Mouse (Mus musculus) ovary, adult 18-20 months (tissue): ENCODE measurements around the gene Sds.
"Not testable (repeated sequence)": the region's sequence is repeated elsewhere in the genome, so short reads cannot be mapped to it uniquely, and the experiment has no call there.

ENCODE experiments used
- DNase-seq: peaks from one replicate; pipeline ENCODE4 v3.0.0; 2022; ENCODE audit warnings: low spot score, mixed read lengths

Sds gene

GRCm38 (mm10) chr5:120492437-120492836 is 16.1 kb downstream of the Sds start:
- DNase-seq: no peak

DNA sequence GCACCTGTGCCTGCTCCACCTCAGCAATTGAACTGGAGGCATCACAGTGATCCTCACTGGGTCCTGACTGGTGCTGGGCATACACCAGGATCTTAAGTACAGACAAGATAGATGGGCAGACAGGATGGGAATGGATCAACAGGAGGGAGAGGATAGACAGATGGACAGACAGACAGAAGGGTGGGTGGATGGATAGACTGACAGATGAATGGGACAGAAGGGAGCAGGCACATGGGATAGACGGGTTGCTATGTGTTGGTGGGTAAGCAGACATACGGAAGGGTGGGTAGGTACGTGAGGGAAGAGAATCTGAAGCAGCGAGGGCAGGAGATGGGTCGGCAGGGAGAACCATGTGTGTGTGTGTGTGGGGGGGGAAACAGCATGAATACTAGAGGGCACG is 17.1 kb downstream of the Sds start:
- DNase-seq: no peak

GRCm38 (mm10) chr5:120493873-120494395 is 17.6 kb downstream of the Sds start:
- DNase-seq: no peak

- DNase-seq: no peak
Observed at GRCm38 (mm10) chr5:120495064-120495702, 18.9 kb downstream of the Sds start.

DNA sequence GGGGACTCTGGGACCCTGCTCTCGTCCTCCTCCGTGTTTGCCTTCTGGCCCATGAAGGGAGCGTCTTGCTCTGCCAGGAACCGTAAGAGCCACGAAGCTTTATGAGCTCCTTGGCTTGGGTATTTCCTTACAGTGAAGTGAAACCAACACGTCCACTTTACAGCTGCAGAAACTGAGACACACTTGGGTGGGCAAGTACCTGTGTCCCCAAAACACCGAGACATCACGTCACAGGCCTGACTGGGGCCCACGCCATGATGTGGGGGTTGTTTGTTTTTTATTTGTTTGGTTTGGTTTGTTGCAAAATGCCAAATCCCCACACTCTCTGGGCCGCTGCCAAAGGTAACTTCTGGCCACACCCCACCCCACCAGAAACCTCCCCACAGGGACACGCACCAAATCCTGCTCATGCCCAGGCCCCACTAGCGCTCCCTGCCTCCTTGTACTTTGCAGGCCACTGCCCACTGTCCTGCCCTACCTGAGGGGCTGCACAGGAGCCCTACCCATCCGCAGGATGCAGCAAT is 19.4 kb downstream of the Sds start:
- DNase-seq: no peak

- DNase-seq: no peak
Observed at GRCm38 (mm10) chr5:120497071-120497470, 20.7 kb downstream of the Sds start.

- DNase-seq: no peak
Observed at GRCm38 (mm10) chr5:120499202-120499601, 22.9 kb downstream of the Sds start.

- not testable (repeated sequence) for DNase-seq
Observed at GRCm38 (mm10) chr5:120500609-120501008, 24.3 kb downstream of the Sds start.

- DNase-seq: no peak
Observed at GRCm38 (mm10) chr5:120502147-120502621, 25.9 kb downstream of the Sds start.

DNA sequence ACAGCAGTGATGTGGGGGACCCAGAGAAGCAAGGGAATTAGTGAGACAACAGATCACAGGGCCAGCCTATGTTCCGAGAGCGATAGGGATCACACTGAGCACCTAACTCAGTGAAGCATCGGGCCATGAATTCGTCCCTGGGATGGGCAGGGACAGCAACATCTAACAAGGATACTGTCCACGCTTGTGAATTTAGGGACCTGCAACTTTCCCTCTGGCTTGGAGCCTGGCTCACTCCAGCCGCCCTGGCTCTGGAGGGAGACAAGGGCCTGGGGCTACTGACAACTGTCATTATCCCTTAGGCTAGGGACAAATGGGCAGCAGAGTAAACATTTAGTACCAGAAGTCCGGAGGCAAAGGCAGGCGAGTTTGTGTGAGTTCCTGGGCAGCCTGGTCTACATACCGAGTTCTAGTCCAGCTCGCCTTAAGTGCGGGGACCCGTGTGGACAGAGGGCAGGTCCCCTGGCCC is 26.4 kb downstream of the Sds start:
- DNase-seq: no peak

DNA sequence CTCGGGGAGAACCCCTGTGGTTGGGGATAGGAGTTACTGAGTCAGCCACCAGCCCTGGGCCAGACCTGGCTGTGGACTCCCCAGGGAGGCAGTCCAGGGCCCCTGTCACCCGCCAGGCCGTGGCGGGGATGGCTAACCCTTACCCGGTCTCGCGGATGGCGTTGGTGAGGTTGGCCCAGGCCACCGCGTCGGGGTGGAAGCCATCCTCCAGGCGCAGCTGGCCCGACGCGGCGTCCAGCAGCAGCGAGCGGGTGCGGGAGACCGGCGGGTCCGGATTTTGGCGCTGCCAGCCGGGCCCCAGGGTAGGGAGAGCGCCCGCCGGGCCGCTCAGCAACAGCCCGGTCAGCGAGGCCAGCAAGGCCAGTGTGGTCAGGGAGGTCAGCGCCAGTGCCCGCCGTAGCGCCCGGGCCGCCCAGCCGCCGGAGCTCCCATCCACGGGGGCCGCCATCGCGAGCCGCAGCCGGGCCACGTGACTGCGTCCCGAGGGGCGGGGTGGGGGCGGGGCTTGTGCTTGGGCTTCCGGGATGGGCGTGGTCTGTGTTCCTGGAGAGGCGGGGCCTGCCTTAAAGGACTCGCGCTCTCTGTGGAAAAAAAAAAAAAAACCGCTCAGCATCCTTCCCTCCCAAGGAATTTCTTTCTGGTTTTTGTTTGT is 26.9 kb downstream of the Sds start, which contains the start of gene Plbd2:
Gene Plbd2, minus strand, starts transcription at position 482 of the 652 bp plus-strand sequence.
- peak; percentile 58 for DNase-seq

DNA sequence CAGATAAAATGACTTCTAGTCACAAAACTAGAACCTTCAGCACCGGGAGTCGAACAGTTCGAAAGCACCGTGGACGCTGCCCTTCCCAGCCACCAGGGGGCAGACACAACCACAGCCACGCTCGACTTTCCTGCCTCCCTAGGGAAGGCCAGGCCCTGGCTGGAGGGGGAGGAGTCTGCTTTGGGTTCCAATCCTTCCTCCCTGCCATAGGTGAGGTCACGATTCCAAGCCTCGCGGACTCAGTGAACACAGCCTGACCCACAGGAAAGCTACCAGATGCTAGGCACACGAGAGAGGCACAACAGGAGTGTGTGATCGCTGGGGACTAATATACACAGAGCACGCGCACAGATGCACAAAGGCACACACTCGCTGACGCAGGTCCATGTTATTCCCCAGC is 29.0 kb downstream of the Sds start:
- peak; percentile 58 for DNase-seq

- no peak for DNase-seq
Observed at GRCm38 (mm10) chr5:120505781-120506180, 29.5 kb downstream of the Sds start.

- no peak for DNase-seq
Observed at GRCm38 (mm10) chr5:120506490-120506889, 30.2 kb downstream of the Sds start.

DNA sequence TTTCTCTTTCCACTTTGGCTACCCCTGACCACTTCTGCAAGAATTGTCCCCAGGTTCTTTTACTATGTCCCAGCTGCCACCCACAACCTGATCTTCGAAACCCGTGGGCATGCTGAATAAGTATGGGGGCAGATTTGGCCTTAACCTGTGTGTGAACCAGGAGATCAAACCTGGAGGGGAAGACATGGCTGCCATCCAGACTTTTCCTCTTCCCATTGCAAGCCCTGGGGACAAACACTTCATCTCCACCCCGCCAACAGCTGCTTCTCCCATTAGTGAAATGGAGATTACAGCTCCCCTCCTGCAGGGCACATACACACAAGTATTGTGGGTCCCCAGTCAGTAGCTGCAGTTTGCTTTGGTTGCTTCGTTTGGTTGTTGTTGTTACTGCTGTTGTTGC is 31.0 kb downstream of the Sds start:
- DNase-seq: no peak

DNA sequence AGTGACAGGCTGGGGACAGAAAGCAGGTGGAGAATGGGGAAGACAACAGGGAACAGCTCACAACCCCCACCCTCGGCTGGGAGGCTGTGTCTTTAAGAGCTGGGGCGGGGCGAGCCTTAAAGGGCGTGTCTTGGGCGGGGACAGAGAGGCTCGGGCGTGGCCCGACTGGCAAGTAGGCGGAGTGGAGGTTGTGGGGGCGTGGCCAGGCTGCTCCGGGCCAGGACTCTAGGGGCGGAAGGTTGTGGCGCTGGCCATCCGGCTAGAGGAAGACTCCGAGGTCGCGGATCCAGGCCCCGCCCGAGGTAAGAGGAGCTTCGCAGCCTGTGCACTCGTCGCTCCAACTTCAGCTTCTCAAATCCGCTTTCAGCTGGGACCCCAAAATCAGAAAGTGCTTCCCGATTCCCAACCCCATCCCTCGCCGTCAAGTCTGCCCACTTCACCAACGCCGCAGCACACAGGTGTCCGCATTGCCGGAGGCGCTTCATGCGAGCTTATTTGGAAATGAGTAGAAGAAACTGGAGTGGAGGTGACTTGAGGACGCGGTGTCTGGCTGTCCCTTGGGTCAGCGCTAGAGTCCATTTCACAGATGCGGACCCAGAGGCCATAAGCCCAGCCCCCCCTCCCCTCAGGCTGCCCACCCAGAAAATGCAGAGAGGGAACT is 34.8 kb downstream of the Sds start, which contains the start of gene Slc8b1:
Gene Slc8b1, plus strand, starts transcription at position 187 of the 661 bp plus-strand sequence.
- DNase-seq: peak; percentile 90

DNA sequence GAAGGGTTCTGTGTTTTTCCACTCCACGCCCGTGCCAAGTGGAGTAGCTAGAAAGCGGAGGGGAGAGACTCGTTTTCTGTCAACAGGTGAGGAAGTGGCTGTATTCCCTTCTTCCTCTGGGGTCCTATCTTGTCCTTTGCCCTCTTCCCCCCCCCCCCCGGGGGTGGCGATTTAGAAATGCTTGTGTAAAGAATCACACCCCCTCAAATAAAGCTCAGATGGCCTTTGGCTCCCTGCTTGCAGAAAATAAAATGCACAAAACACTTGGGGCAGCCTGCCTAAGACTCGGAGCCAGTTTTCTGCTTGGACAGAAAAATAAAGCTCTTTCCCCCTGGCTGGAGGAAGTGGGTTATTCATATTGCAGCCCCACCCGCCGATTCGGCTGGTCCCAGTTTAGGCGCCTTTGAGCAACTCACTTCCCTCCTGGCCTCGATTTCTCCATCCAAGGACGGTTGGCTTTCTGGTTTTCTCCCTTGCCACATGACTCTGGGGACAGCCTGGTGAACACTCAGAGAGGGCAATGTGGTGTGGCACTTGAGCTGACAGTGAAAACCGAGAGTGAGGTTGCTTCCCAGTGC is 35.4 kb downstream of the Sds start:
- DNase-seq: no peak

DNA sequence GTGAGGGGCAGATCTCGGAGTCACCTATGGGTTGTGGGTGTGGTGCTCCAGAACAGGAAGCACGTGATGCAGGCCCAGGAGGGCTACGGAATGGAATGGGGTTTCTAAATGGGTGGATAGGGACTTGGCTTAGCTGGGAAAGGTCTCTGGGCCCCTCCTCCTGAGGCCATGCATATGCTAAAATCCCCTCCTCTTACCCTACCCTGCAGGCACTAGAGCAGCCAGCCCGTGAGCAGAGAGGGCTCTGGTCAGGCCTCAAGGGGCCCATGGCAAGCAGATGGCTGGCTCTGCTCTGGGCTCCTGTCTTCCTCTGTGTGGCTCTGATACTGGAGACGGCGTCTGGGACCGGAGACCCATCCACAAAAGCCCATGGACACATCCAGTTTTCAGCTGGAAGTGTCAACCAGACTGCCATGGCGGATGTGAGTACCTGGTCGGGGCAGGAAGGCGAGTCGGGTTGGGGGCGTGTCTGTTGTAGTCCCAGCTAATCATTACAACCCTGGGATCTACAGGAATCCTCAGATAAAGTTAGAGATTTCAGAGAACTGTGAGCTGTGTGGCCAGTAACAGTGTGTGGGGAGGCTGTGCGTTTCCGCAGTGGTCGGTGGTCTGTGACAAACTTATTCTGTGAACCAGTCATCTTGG is 36.7 kb downstream of the Sds start:
- DNase-seq: no peak

DNA sequence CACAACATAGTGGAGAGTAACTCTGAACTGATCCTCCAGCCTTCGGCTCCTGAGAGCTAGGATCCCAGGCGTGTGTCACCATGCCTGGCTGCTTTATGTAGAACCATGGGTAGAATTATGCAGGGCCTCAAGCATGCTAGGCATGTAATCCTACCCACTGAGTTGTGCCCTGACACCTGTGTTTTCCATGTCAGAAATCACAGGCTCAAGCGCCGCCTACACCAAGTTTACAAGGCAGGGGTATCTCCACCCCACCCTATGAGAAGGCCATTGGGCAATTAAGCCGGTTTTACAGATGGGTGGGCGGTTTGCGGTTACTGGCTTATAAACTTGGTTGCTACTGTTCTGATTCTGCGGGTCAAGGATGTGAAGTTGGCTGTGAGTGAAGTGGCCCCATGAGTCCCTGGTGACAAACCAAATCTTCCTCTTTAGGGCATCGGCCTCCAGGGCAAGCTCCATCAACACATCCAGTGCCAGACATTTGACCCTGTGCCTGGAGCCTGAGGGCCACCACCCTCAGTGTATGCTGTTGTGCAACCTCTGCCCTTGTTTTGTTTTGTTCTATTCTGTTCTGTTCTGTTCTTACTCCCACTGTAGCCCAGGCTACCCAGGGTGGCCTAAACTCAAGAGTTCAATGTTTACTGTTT is 37.8 kb downstream of the Sds start:
- no peak for DNase-seq

DNA sequence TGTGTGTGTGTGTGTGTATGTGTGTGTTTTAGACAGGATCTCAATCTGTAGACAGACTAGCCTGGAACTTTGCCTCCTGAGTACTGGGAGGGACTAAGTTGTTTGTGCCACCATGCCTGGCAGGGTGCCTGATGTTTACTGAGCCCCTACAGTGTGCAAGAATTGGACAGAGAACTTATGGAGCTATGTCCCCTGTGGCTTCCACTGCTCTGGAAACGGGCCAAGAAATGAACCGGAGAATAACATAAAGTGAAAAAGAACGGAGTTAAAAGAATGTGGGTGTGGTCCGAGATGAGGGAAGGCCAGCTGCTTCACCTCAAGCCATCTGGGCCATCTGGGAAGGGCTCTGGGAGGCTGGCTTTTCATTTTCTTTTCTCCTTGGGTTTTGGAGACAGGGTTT is 38.4 kb downstream of the Sds start:
- DNase-seq: no peak

DNA sequence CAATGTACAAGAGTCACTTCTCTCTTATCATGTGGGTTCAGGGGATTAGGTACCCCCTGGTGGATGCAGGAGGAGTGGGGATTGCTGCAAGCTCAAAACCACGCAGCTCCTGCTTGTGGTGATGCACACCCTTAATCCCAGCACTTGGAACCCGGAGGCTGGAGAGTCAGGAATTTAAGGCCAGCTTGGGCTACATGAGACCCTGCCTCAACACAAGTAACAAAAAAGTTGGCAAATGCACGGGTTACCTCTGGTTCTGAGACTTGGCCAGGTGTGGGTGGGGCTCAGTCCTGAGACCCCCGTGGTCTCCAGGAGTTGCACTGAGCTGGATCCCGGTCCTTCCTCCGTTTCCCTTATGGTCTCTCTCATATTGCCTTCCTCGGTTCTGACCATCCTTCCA is 39.1 kb downstream of the Sds start:
- no peak for DNase-seq
